In the genomic region with DNA sequence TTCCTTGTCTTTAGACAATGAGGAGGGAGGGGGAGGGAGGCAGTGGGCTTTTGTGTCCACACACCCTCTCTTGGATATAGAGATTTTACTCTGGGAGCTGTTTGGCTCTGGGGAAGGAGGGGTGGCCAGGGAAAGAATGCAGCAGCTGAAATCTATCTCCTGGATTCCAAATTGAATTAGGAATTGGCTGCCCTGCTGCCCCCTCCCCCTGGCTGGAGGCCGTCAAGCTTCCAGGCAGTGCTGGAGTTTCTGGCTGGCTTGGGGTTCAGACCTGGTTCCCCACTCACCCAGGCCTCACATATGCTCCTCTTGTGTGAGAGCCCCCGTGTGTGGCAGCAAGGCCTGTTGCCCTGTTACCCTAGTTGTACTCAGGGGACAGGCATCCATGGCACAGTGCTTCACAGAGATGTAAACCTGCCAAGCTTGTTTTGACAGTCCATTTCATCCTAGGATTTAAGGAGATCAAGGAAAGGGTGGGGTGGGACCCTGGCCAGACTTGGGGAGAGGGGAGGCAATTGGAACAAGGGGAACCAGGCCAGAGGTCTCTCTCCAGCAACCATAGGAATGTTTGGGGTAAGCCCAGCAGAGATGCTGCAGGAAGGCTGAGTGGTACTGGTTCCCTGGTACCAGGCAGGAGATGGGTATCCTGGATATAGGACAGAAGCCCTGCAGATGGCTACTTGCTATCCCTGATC, we compare ENCODE assay signal across 9 mouse cellular contexts. TPM values are rescaled to one million over a fixed set of nuclear protein-coding genes. Genes with fewer than 3 reads are reported as not detected.
A peak's percentile ranks its signal among the peaks of the same experiment; 100 is the strongest.
DNase-seq lines count a peak whose midpoint lies in the region; ATAC-seq and TF ChIP-seq lines count a peak whose summit lies in the region.
"Had no signal": no experiment of that assay in that cellular context is flagged by ENCODE, and none has a peak within 500 bp of the region (broad histone marks: within the 10 kb centered on the region; RNA-seq: fewer than 3 reads in every experiment).

No protein-coding gene starts in this region.

- peaks cover 52% of the 10 kb centered on the region for H3K4me1 ChIP-seq in forebrain, embryonic 12.5 days
- H3K4me1 ChIP-seq in forebrain, embryonic 16.5 days (replicated peaks; ENCODE audit: control insufficient read depth, insufficient read depth, low read length), result peaks cover 46% of the 10 kb centered on the region

- WGBS in forebrain, embryonic 12.5 days, result 34% methylated on average over 2 of the region's 2 CpGs
- WGBS in forebrain, embryonic 16.5 days, result 23% methylated on average over 2 of the region's 2 CpGs

- H3K9ac ChIP-seq in forebrain, embryonic 12.5 days, result no peak overlapping the region
- no peak overlapping the region for H3K9ac ChIP-seq in forebrain, embryonic 16.5 days (replicated peaks; ENCODE audit: low read depth, low read length)

- peaks cover 25% of the 10 kb centered on the region for H3K36me3 ChIP-seq in forebrain, embryonic 12.5 days (replicated peaks)
- peaks cover 5% of the 10 kb centered on the region; the same call in 1 of the 2 replicates for H3K36me3 ChIP-seq in forebrain, embryonic 16.5 days (ENCODE audit: control insufficient read depth, insufficient read depth)

- H3K9me3 ChIP-seq in forebrain, embryonic 12.5 days, result no peaks in the 10 kb centered on the region
- no peaks in the 10 kb centered on the region for H3K9me3 ChIP-seq in forebrain, embryonic 16.5 days (ENCODE audit: control insufficient read depth, low read length)

- no peak for DNase-seq in layer of hippocampus, adult 2 months (ENCODE audit: low spot score in 2 of 2)
- DNase-seq in layer of hippocampus, postnatal 36 days, result no peak
- peak; percentile 64 for DNase-seq in heart, postnatal 4 days
- peak; percentile 50 for DNase-seq in lung, postnatal 36 days
- no peak for DNase-seq in cerebellum, postnatal 14 days
- DNase-seq in cerebellum, postnatal 25 days, result no peak
- DNase-seq: liver had no signal

- H3K27me3 ChIP-seq in forebrain, embryonic 12.5 days, result peaks cover 12% of the 10 kb centered on the region
- no peaks in the 10 kb centered on the region for H3K27me3 ChIP-seq in forebrain, embryonic 16.5 days (replicated peaks; ENCODE audit: control insufficient read depth, insufficient read depth, low read length)

- H3K27ac ChIP-seq in forebrain, embryonic 12.5 days, result 0 out of 2 replicates have a peak overlapping the region, but pooled peaks have one; percentile 25
- H3K27ac ChIP-seq in forebrain, embryonic 16.5 days (ENCODE audit: low read length), result no peak overlapping the region
- 0 out of 2 replicates have a peak overlapping the region, but pooled peaks have one; percentile 14 for H3K27ac ChIP-seq in layer of hippocampus, adult 2 months

- no peak for ATAC-seq in forebrain, embryonic 12.5 days (ENCODE audit: low FRiP score)
- no peak for ATAC-seq in forebrain, embryonic 16.5 days

- no peak overlapping the region for H3K4me3 ChIP-seq in forebrain, embryonic 12.5 days (replicated peaks)
- no peak overlapping the region for H3K4me3 ChIP-seq in forebrain, embryonic 16.5 days (replicated peaks; ENCODE audit: low read length)
- H3K4me3 ChIP-seq in layer of hippocampus, adult 2 months, result no peak overlapping the region

- TF ChIP-seq CTCF in layer of hippocampus, adult 2 months (conservative IDR thresholded peaks at IDR 0.05), result no peak

- H3K4me2 ChIP-seq in forebrain, embryonic 12.5 days, result no peak overlapping the region
- no peak overlapping the region for H3K4me2 ChIP-seq in forebrain, embryonic 16.5 days (ENCODE audit: low read length)

RNA-seq across cellular contexts. Expression of a gene that starts 1.4 kb away (rescaled TPM):
- 0.91 and 0.96 TPM in 2 replicates for polyA plus RNA-seq in forebrain, embryonic 12.5 days (2016; fragmentation: Nextera tagmentation; extraction: Ambion mirVana)
- 0.45 and 1.3 TPM in 2 replicates for polyA plus RNA-seq in forebrain, embryonic 16.5 days (2015; fragmentation: Nextera tagmentation; extraction: Ambion mirVana)
- total RNA-seq in layer of hippocampus, adult 2 months (2021), result under 1 TPM; 0.42 to 0.84 TPM
- 1 to 10 TPM in 1 of 2 experiments, under 1 TPM in 1; 1.00 to 1.4 TPM for total RNA-seq in layer of hippocampus, postnatal 36 days (2021)
- 1 to 10 TPM in 1 of 2 experiments, under 1 TPM in 1; 0.33 to 1.1 TPM for total RNA-seq in heart, postnatal 4 days (2021)

RNA-seq across cellular contexts. Expression of a gene that starts 12.6 kb away (rescaled TPM):
- polyA plus RNA-seq in forebrain, embryonic 12.5 days (2016; fragmentation: Nextera tagmentation; extraction: Ambion mirVana), result 201 and 214 TPM in 2 replicates
- polyA plus RNA-seq in forebrain, embryonic 16.5 days (2015; fragmentation: Nextera tagmentation; extraction: Ambion mirVana), result 147 and 151 TPM in 2 replicates
- 10 to 100 TPM; 52.8 to 55.4 TPM for total RNA-seq in layer of hippocampus, adult 2 months (2021)
- 10 to 100 TPM; 56.9 to 58.1 TPM for total RNA-seq in layer of hippocampus, postnatal 36 days (2021)
- total RNA-seq in heart, postnatal 4 days (2021), result 10 to 100 TPM; 61.9 to 64.2 TPM

RNA-seq across cellular contexts. Expression of a gene that starts 33.9 kb away (rescaled TPM):
- 37.1 and 38.0 TPM in 2 replicates for polyA plus RNA-seq in forebrain, embryonic 12.5 days (2016; fragmentation: Nextera tagmentation; extraction: Ambion mirVana)
- polyA plus RNA-seq in forebrain, embryonic 16.5 days (2015; fragmentation: Nextera tagmentation; extraction: Ambion mirVana), result 30.7 and 36.0 TPM in 2 replicates
- total RNA-seq in layer of hippocampus, adult 2 months (2021), result 10 to 100 TPM; 47.9 to 56.8 TPM
- total RNA-seq in layer of hippocampus, postnatal 36 days (2021), result 10 to 100 TPM; 53.0 to 54.8 TPM
- 10 to 100 TPM; 52.7 to 53.4 TPM for total RNA-seq in heart, postnatal 4 days (2021)

RNA-seq across cellular contexts. Expression of a gene that starts 49.9 kb away (rescaled TPM):
- polyA plus RNA-seq in forebrain, embryonic 12.5 days (2016; fragmentation: Nextera tagmentation; extraction: Ambion mirVana), result 168 and 185 TPM in 2 replicates
- 116 TPM in 2 replicates for polyA plus RNA-seq in forebrain, embryonic 16.5 days (2015; fragmentation: Nextera tagmentation; extraction: Ambion mirVana)
- total RNA-seq in layer of hippocampus, adult 2 months (2021), result 10 to 100 TPM; 17.9 to 20.4 TPM
- 10 to 100 TPM; 17.0 to 19.2 TPM for total RNA-seq in layer of hippocampus, postnatal 36 days (2021)
- total RNA-seq in heart, postnatal 4 days (2021), result 10 to 100 TPM; 68.1 to 69.0 TPM

RNA-seq across cellular contexts. Expression of a gene that starts 57.1 kb away (rescaled TPM):
- polyA plus RNA-seq in forebrain, embryonic 12.5 days (2016; fragmentation: Nextera tagmentation; extraction: Ambion mirVana), result 63.0 and 67.3 TPM in 2 replicates
- polyA plus RNA-seq in forebrain, embryonic 16.5 days (2015; fragmentation: Nextera tagmentation; extraction: Ambion mirVana), result 58.6 and 62.3 TPM in 2 replicates
- total RNA-seq in layer of hippocampus, adult 2 months (2021), result 10 to 100 TPM; 36.5 to 37.6 TPM
- total RNA-seq in layer of hippocampus, postnatal 36 days (2021), result 10 to 100 TPM; 46.3 to 51.8 TPM
- 10 to 100 TPM; 21.3 to 22.8 TPM for total RNA-seq in heart, postnatal 4 days (2021)

Comparison
In these comparisons a context has a peak if more than half of its experiments do, and no peak if none do; other contexts are left out.
1. DNase-seq: peak in heart, postnatal 4 days (single experiment) and lung, postnatal 36 days (single experiment); none in layer of hippocampus, adult 2 months (0 of 2), layer of hippocampus, postnatal 36 days (0 of 2), cerebellum, postnatal 14 days (0 of 2) and cerebellum, postnatal 25 days (0 of 2).